Mouse (Mus musculus) frontal cortex, adult (tissue): ENCODE results near the gene Hdac10.
A peak's percentile ranks its signal among the peaks of the same experiment; 100 is the strongest.

Experiments used
- ATAC-seq: cut with Nextera tagmentation; 2 replicates; pipeline ENCODE4 v1.9.2; 2017; ENCODE audit warnings: mild to moderate bottlenecking, moderate library complexity, mixed read lengths; ENCODE audit not compliant: low TSS enrichment

Hdac10 gene

GRCm38 (mm10) chr15:89124312-89124711 is 4.2 kb downstream of the Hdac10 start:
- no peak for ATAC-seq

DNA sequence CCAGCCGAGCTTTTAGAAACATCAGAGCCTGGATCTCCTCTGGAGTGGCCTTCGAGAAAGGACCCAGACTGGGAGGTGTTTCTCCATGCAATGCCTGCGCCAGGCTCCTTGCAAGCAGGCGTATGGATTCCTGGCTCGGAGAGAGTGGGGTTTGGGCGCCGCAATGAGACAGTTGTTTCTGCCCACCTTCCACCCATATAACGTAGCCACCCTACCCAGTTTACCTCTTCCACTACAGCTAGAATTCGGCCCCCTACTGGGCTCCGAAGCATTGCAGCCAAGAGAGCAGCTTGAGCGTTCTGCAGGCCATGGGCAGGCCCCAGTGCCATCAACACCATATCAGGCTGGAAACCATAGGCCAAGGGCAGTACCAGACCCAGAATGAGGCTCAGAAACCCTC is 4.9 kb downstream of the Hdac10 start:
- ATAC-seq, result peak; percentile 71

DNA sequence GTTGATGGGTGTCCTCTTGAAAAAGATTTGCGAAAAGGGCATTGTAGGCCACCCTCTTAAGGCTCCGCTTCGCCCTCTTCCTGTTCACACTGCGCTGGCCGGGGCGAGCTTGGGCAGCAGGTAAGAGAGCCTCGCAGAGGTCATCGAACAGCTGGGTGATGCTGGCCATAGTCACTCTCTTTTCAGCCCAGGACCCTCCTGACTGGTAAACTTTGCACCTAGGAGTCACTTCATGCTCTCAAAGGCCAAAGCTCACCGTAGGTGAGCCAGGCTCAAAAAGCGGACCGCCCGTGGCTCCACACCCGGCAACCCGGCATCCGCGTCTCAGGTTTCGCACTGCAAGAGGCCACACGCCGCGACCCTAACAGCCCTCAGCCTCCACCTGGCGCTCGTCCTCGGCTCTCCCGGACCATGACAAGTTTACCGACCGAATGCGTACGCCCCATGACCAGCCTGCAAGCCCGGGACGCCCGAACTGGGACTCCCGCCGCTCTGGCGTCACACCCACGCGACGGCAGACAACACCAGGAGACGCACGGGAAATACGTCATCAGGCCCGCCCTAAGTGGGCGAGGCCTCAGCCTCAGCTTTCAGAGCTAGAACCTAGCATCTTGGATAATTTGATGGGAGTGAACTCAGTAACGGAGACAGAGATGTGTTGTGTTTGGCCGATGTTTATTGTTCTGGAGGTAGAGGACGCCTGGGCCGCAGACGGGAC is 5.7 kb downstream of the Hdac10 start, which contains the start of gene Tubgcp6:
TSS of gene Tubgcp6 (minus strand) at position 464 of the 718 bp plus-strand sequence.
- ATAC-seq, result peak; percentile 77

GRCm38 (mm10) chr15:89118007-89118406 is 10.5 kb downstream of the Hdac10 start:
- no peak for ATAC-seq

DNA sequence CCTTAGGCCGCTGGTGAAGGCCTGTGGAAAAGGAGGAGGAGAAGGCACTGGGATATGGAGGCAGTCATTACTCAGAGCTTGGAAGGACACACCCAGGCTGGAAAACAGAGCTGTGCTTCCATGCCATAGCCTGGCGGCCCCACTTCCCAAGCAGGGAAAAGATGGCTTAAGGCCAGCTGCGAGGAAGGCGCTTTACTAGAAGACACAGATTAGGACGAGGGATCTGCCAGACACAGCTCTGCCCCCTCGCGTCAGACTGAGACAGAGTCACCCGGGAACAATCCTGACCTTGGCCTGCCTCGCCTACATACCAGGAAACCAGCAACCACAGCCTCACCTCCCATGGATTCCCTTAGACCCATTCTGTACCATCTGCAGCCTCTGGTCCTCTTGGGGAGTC is 18.4 kb downstream of the Hdac10 start:
- 0 out of 2 replicates have a peak, but pooled peaks have one; percentile 15 for ATAC-seq

DNA sequence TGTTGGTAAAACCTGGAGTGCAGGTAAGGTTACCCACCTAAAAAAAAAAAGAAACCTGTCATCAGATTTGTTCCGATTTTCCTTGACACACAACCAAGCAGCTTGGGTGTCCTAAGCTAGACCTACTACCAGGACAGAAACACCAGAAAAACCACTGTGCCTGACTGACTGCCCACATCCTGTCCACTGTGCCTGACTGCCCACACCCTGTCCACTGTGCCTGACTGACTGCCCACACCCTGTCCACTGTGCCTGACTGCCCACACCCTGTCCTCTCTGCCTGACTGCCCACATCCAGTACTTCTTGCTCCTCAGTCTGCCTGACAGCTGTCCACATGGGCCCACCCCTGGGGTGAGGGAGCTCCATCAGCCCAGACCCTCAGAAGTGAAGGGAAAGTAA is 21.5 kb downstream of the Hdac10 start:
- ATAC-seq, result no peak

DNA sequence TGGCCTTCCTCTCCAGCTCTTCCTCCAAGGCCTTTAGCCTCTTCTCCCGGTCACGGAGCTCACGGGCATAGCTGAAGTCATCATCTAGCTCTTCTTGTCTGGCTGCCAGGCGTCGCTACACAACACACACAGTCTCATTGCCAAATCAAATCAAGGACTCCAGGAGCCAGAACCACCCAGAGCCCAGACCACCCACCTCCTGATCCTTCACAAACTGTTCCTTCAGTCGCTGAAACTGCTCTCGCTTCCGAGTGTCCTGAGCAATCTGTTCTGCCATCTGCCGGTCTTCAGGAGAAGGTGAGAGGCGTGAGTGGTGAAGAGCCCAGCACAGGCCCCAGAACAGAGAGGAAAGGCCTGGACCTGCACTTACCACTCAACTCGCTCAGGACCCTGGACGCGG is 22.4 kb downstream of the Hdac10 start:
- peak; percentile 38; the same call in 1 of the 2 replicates for ATAC-seq

GRCm38 (mm10) chr15:89104425-89104824 is 24.1 kb downstream of the Hdac10 start:
- ATAC-seq, result peak; percentile 35; the same call in 1 of the 2 replicates

GRCm38 (mm10) chr15:89103921-89104320 is 24.6 kb downstream of the Hdac10 start:
- 0 out of 2 replicates have a peak, but pooled peaks have one; percentile 28 for ATAC-seq

DNA sequence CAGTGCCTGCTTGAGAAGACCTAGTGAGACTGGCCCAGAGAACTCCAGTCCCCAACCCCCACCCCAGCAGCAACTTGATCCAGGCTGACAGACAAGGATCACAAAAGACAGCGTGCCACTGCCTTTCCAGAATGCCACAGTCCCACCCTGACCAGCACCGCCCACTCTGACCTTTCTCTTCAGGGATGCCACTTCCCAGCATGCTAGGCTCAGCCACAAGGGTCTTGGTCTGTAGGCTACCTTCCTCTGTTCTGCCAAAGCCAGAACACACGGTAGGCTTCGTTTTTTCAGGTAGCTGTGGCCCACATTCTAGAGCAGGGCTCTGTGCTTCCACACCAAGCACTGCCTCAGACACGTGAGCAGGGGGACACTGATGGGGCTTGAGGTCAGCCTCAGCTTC is 25.9 kb downstream of the Hdac10 start:
- ATAC-seq, result no peak

DNA sequence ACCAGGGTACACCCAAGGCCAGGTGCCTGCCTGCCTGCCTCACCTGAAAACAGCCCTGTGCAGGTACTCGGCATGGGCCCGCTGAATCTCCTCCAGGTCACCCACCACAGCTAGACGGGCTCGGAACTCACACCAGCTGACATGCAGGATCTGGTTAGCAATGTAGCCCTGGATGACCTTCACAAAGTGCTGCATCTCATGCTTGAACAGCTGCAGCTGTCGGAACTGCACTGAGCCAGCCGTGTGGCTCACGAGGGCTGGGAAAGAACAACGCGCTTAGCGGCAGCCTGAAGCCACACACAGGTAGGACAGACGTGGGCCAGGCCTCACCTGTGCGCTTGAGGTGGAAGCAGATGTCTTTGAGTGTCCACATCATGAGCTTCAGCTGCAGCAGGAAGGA is 27.7 kb downstream of the Hdac10 start:
- no peak for ATAC-seq

GRCm38 (mm10) chr15:89098616-89099015 is 29.9 kb downstream of the Hdac10 start:
- no peak for ATAC-seq

DNA sequence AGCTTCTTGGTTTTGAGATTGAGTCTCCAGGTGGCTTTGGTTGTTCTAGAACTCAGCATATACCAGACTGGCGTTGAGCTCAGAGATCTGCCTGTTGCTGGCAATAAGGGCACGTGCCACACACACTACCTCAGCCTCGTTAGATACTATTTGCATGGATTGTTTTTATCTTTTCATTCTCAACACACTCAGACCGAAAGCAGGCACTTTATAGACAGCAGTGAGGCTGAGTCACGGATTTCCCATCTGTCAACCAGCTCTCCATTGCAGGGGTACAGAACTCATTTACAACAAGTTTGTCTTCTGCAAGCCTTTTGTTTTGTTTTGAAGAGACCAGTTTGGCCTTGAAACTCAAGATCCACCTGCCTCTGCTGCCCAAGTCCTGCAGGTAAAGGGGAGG is 31.1 kb downstream of the Hdac10 start:
- ATAC-seq, result 0 out of 2 replicates have a peak, but pooled peaks have one; percentile 22

DNA sequence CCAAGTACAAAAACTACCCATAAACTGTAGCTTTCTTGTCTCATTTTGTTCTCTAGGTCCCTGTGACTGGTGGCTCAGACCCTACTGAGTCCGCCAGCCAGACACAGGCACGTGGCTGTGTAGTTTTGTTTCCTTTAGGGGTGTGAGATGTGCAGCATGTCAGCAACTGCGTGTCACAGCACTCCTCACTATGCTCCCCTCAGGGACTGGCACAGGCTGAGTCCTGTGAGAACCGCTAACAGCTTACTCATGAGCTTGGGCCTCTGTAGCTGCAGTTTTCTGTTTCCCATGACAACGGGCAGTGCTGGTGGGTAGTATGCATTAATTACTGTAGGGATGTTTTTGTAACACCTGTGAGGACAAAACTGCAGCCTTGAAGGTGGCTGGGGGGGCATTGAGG is 36.3 kb downstream of the Hdac10 start:
- ATAC-seq, result no peak

GRCm38 (mm10) chr15:89090662-89091061 is 37.8 kb downstream of the Hdac10 start:
- ATAC-seq, result no peak

- ATAC-seq, result peak; percentile 33; the same call in 1 of the 2 replicates
These were observed 39.0 kb downstream of the Hdac10 start for GRCm38 (mm10) chr15:89089248-89090051.

GRCm38 (mm10) chr15:89088607-89089247 is 39.8 kb downstream of the Hdac10 start, which contains the start of gene Selenoo:
Gene Selenoo, plus strand, starts transcription at chr15:89089084.
- peak; percentile 93 for ATAC-seq

DNA sequence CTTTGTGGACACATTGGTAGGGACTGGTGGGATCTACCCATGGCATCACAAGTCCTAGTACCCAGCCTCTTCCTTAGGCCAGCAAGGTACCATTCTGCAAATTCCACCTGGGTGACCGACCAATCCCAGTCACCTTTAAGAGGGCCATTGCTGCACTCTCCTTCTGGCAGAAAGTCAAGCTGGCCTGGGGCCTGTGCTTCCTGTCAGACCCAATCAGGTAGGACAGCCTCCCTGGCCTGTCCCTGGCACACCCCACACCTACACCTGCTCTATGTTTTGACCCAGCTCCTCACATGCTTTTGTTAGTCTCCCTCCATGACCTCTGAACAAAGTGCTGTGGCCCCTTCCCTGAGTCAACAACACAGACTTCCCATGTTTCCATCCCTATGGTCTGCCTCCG is 43.7 kb downstream of the Hdac10 start:
- no peak for ATAC-seq

GRCm38 (mm10) chr15:89083906-89084305 is 44.6 kb downstream of the Hdac10 start:
- ATAC-seq, result no peak

DNA sequence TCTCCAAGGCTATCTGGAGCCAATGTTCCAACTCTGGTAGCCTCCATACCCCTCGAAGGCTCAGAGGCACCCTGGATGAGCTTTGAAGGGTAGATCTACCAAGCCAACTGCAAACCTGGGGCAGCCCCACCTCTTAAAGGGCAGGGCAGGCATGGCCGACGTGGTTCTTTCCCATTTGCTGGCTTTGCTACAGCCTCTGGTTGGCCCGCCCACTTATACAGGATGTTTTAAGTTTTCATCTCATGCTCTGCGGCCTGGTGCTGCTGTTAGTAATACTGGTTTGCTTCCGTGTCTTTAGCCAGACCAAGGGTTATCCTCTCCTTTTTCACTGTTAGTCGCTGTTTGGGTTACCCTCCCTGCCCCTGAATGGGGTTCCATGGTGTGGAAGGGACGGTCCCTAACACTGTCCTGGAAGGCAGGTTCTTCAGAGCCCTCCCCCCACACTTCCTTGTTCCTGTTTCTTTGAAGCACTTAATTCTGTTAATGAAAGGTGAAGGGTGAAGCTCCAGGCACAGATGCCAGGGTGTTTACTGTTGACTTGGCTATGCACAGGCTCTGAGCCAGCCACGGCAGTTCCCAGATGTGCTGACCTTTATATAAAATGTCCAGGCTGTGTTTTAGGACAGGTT is 50.2 kb downstream of the Hdac10 start:
- no peak for ATAC-seq

DNA sequence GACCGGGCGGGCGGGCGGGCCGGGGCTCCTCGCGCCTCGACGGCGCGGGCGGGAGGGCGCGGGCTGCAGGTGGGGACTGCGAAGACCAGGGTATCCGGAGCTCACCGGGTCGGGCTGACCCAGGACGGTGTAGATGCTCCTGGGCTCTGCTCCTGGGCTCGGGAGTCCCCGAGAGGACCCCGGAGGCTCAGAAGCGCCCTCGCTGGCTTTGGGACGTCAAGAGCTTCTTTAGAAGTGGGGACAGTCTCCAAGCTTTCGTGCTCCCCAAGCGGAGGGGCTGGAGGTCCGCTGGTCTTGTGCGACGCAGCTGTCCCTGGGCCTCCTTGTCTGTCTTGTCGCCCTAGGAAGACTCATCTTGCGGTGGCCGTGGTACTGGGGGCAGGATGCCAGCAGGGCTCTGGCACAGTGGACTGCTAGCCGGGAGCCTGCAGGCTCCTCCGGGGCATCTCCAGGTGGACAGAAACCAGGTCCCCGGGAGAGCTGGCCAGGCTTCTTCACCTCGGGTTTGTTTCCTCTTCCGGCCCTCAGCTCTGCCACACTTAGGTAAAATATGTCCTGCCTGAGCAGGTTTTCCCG is 52.3 kb downstream of the Hdac10 start:
- no peak for ATAC-seq
